Mouse (Mus musculus) urinary bladder, postnatal 10 days (tissue): ENCODE results near the gene Hddc3.

ENCODE experiments used
- DNase-seq: peaks from one replicate; pipeline ENCODE4 v3.0.0; 2022; ENCODE audit warnings: low spot score

The Hddc3 gene

GRCm38 (mm10) chr7:80398654-80399444 lies 55.9 kb downstream of the Hddc3 start:
- no peak for DNase-seq

- no peak for DNase-seq
Observed at GRCm38 (mm10) chr7:80400099-80400498, 57.2 kb downstream of the Hddc3 start.
